Mouse (Mus musculus): Measurements from ENCODE around the gene Slc9a9. TPM values are rescaled to one million over a fixed set of nuclear protein-coding genes. Genes with fewer than 3 reads are reported as not detected.

Gene Slc9a9
- polyA plus RNA-seq, 1 experiment from 2014 or later = 3.2 TPM

GRCm38 (mm10) chr9:94701965-94702634, 32.4 kb downstream of the Slc9a9 start:
- Histone ChIP-seq H3K9ac (ENCODE audit: low read depth, low read length) (no peak overlapping the region), H3K27me3 (ENCODE audit: control insufficient read depth, insufficient read depth, low read depth, low read length) (no peaks in the 10 kb centered on the region), H3K9me3 (replicated peaks; ENCODE audit: control insufficient read depth, low read length) (no peaks in the 10 kb centered on the region), H3K4me3 (ENCODE audit: low read depth, low read length) (no peak overlapping the region), H3K4me1 (ENCODE audit: control insufficient read depth, low read depth, low read length) (peaks cover under 1% of the 10 kb centered on the region), H3K36me3 (ENCODE audit: control insufficient read depth, insufficient read depth) (no peaks in the 10 kb centered on the region), H3K4me2 (ENCODE audit: low read depth, low read length) (no peak overlapping the region), H3K27ac (ENCODE audit: low read length) (no peak overlapping the region)
- no peak for ATAC-seq (ENCODE audit: low read depth)
- 57% methylated on average over 10 of the region's 10 CpGs for WGBS (ENCODE audit: insufficient replicate concordance)

DNA sequence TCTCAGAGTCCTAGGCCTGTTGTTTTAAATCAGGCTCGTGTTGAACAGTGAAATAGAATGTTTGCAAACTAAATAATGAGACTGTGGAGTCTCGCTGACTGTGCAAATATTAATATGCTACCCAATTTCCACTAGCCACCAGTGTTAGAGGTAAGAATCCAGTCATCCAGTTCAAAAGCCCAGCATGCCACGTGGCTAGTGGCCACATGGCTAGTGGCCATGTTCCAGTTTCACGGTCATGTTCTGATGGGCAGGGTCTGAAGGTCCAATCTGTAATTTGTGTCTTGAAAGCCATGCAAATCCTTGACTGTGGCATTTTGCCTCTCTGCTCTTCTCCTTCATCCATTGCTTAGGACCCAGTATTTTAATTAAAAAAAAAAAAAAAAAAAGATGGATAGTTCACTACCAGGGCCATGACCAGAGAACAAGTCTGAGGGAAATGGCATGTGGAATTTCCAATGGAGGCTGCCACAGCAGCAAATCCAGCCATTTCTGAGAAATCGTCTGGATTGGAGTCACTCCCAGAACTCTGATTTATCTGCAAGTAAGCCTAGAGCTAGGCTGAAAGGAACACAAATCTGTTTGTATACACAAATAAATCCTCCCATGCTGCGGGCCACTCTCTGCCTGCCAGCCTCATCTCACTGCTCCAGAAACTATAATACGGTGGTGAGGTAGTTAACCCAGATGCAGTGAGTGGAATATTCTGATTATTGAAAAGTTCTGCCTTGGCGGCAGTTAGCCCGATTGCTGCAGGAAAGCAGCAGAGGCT, 35.5 kb downstream of the Slc9a9 start:
- H3K27me3 ChIP-seq (ENCODE audit: control insufficient read depth, insufficient read depth, low read depth, low read length) = no peaks in the 10 kb centered on the region
- 62% methylated on average over 9 of the region's 9 CpGs for WGBS (ENCODE audit: insufficient replicate concordance)
- no peak overlapping the region for H3K27ac ChIP-seq (ENCODE audit: low read length)
- no peak overlapping the region for H3K4me2 ChIP-seq (ENCODE audit: low read depth, low read length)
- no peaks in the 10 kb centered on the region for H3K9me3 ChIP-seq (replicated peaks; ENCODE audit: control insufficient read depth, low read length)
- H3K9ac ChIP-seq (ENCODE audit: low read depth, low read length) = no peak overlapping the region
- H3K36me3 ChIP-seq (ENCODE audit: control insufficient read depth, insufficient read depth) = no peaks in the 10 kb centered on the region
- H3K4me3 ChIP-seq (ENCODE audit: low read depth, low read length) = no peak overlapping the region
- ATAC-seq (ENCODE audit: low read depth) = no peak
- H3K4me1 ChIP-seq (ENCODE audit: control insufficient read depth, low read depth, low read length) = no peaks in the 10 kb centered on the region

GRCm38 (mm10) chr9:94705758-94706026, 36.0 kb downstream of the Slc9a9 start:
- Histone ChIP-seq H3K9me3 (replicated peaks; ENCODE audit: control insufficient read depth, low read length) (no peaks in the 10 kb centered on the region), H3K27ac (ENCODE audit: low read length) (no peak overlapping the region), H3K9ac (ENCODE audit: low read depth, low read length) (no peak overlapping the region), H3K4me2 (ENCODE audit: low read depth, low read length) (no peak overlapping the region), H3K4me1 (ENCODE audit: control insufficient read depth, low read depth, low read length) (no peaks in the 10 kb centered on the region), H3K27me3 (ENCODE audit: control insufficient read depth, insufficient read depth, low read depth, low read length) (no peaks in the 10 kb centered on the region), H3K36me3 (ENCODE audit: control insufficient read depth, insufficient read depth) (no peaks in the 10 kb centered on the region), H3K4me3 (ENCODE audit: low read depth, low read length) (no peak overlapping the region)
- no peak for ATAC-seq (ENCODE audit: low read depth)
- WGBS (ENCODE audit: insufficient replicate concordance) = 52% methylated on average over 2 of the region's 2 CpGs

DNA sequence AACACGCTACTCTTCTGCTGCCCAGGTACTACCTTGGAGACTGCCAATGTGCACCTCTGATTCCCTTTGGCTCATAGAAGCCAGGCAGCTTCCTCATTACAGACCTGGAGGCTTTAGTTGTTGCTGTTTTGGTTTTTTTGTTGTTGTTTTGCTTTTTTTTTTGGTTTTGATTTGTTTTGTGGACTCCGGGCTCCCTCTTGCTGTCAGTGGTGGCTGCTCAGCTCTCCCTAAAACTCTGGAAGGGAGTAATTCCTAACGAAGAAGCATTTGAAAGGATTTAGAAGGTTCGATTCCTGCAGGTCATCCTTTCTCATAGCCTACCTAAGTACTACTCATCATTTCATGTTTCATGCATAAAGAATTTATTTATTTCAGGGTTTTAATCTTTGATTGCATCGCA, 42.4 kb downstream of the Slc9a9 start:
- H3K9me3 ChIP-seq (replicated peaks; ENCODE audit: control insufficient read depth, low read length) = no peaks in the 10 kb centered on the region
- no peak overlapping the region for H3K27ac ChIP-seq (ENCODE audit: low read length)
- H3K4me1 ChIP-seq (ENCODE audit: control insufficient read depth, low read depth, low read length) = no peaks in the 10 kb centered on the region
- WGBS (ENCODE audit: insufficient replicate concordance) = 71% methylated on average over 5 of the region's 5 CpGs
- H3K27me3 ChIP-seq (ENCODE audit: control insufficient read depth, insufficient read depth, low read depth, low read length) = no peaks in the 10 kb centered on the region
- H3K4me2 ChIP-seq (ENCODE audit: low read depth, low read length) = no peak overlapping the region
- no peak overlapping the region for H3K4me3 ChIP-seq (ENCODE audit: low read depth, low read length)
- H3K36me3 ChIP-seq (ENCODE audit: control insufficient read depth, insufficient read depth) = no peaks in the 10 kb centered on the region
- H3K9ac ChIP-seq (ENCODE audit: low read depth, low read length) = no peak overlapping the region
- no peak for ATAC-seq (ENCODE audit: low read depth)

DNA sequence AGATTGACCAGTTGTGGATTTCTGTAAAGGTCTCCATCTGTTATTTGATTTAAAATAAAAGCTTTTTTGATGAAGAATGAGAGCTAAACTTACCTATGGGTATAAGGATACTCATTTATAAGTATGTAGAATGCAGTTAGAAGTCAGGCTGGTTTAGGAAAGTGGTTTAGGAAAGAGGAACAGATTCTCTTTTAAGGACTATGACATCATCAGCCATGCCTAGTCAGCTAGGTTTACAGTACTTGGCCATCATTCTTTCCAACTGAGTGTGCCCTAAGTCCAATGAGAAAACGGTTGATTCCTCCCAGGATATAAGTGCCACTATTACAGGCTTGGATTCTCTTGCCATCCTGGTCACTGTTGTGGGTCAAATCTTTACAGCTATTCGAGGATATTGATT, 47.0 kb downstream of the Slc9a9 start:
- H3K36me3 ChIP-seq (ENCODE audit: control insufficient read depth, insufficient read depth) = no peaks in the 10 kb centered on the region
- ATAC-seq (ENCODE audit: low read depth) = no peak
- 46% methylated on average over 2 of the region's 2 CpGs for WGBS (ENCODE audit: insufficient replicate concordance)
- no peak overlapping the region for H3K9ac ChIP-seq (ENCODE audit: low read depth, low read length)
- H3K4me2 ChIP-seq (ENCODE audit: low read depth, low read length) = no peak overlapping the region
- H3K4me1 ChIP-seq (ENCODE audit: control insufficient read depth, low read depth, low read length) = no peaks in the 10 kb centered on the region
- no peaks in the 10 kb centered on the region for H3K9me3 ChIP-seq (replicated peaks; ENCODE audit: control insufficient read depth, low read length)
- H3K4me3 ChIP-seq (ENCODE audit: low read depth, low read length) = no peak overlapping the region
- H3K27ac ChIP-seq (ENCODE audit: low read length) = no peak overlapping the region
- no peaks in the 10 kb centered on the region for H3K27me3 ChIP-seq (ENCODE audit: control insufficient read depth, insufficient read depth, low read depth, low read length)

DNA sequence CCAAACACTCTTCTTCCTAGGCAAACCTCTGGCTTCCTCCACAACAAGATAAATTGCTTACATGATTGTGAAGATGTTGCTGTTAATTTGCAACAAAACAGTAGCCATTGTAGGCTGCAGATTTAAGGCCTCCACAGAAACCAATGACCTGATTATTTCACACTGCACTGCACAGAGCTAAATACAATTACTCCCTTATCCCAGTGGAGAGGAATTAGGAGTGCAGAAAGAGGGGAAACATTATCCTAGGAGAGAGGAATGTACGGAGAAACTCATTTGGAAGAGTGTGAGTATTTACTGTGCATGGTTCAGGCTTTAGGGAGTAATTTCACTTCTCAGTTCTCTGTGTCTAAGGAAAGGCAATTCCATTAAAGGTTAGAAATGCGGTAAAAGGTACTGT, 53.9 kb downstream of the Slc9a9 start:
- no peak for ATAC-seq (ENCODE audit: low read depth)
- Histone ChIP-seq H3K27me3 (ENCODE audit: control insufficient read depth, insufficient read depth, low read depth, low read length) (no peaks in the 10 kb centered on the region), H3K4me2 (ENCODE audit: low read depth, low read length) (no peak overlapping the region), H3K9me3 (replicated peaks; ENCODE audit: control insufficient read depth, low read length) (no peaks in the 10 kb centered on the region), H3K4me3 (ENCODE audit: low read depth, low read length) (no peak overlapping the region), H3K9ac (ENCODE audit: low read depth, low read length) (no peak overlapping the region), H3K36me3 (ENCODE audit: control insufficient read depth, insufficient read depth) (no peaks in the 10 kb centered on the region), H3K27ac (ENCODE audit: low read length) (no peak overlapping the region), H3K4me1 (ENCODE audit: control insufficient read depth, low read depth, low read length) (no peaks in the 10 kb centered on the region)
- WGBS (ENCODE audit: insufficient replicate concordance) = 61% methylated on average over 2 of the region's 2 CpGs

DNA sequence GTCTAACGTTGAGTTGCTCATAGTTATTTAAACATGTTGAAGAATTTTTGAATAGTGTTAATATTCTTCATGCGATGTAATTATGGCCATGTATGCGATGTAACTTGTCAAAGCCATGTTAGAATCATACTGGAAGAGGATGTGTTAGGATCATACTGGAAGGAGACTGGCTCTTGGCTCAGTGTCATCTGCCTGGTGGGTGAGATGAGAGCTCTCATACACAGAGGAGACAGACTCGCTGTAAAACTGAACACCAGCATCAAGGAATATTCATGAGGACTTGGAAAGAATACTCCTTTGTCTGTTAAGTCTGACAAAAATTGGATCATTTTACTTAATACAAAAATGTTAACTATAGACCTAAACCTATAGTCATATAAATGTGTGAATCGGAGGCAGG, 55.4 kb downstream of the Slc9a9 start:
- Histone ChIP-seq H3K27me3 (ENCODE audit: control insufficient read depth, insufficient read depth, low read depth, low read length) (no peaks in the 10 kb centered on the region), H3K9ac (ENCODE audit: low read depth, low read length) (no peak overlapping the region), H3K4me3 (ENCODE audit: low read depth, low read length) (no peak overlapping the region), H3K27ac (ENCODE audit: low read length) (no peak overlapping the region), H3K9me3 (replicated peaks; ENCODE audit: control insufficient read depth, low read length) (no peaks in the 10 kb centered on the region), H3K4me2 (ENCODE audit: low read depth, low read length) (no peak overlapping the region), H3K4me1 (ENCODE audit: control insufficient read depth, low read depth, low read length) (no peaks in the 10 kb centered on the region), H3K36me3 (ENCODE audit: control insufficient read depth, insufficient read depth) (no peaks in the 10 kb centered on the region)
- WGBS (ENCODE audit: insufficient replicate concordance) = 76% methylated on average over 5 of the region's 5 CpGs
- no peak for ATAC-seq (ENCODE audit: low read depth)

- no peak overlapping the region for H3K4me2 ChIP-seq (ENCODE audit: low read depth, low read length)
- H3K4me3 ChIP-seq (ENCODE audit: low read depth, low read length) = no peak overlapping the region
- no peak overlapping the region for H3K9ac ChIP-seq (ENCODE audit: low read depth, low read length)
- no peaks in the 10 kb centered on the region for H3K9me3 ChIP-seq (replicated peaks; ENCODE audit: control insufficient read depth, low read length)
- no peaks in the 10 kb centered on the region for H3K4me1 ChIP-seq (ENCODE audit: control insufficient read depth, low read depth, low read length)
- H3K27me3 ChIP-seq (ENCODE audit: control insufficient read depth, insufficient read depth, low read depth, low read length) = no peaks in the 10 kb centered on the region
- H3K36me3 ChIP-seq (ENCODE audit: control insufficient read depth, insufficient read depth) = no peaks in the 10 kb centered on the region
- WGBS (ENCODE audit: insufficient replicate concordance) = 29% methylated on average over 5 of the region's 5 CpGs
- no peak overlapping the region for H3K27ac ChIP-seq (ENCODE audit: low read length)
- no peak for ATAC-seq (ENCODE audit: low read depth)
These were observed 57.7 kb downstream of the Slc9a9 start for GRCm38 (mm10) chr9:94727457-94727856.

DNA sequence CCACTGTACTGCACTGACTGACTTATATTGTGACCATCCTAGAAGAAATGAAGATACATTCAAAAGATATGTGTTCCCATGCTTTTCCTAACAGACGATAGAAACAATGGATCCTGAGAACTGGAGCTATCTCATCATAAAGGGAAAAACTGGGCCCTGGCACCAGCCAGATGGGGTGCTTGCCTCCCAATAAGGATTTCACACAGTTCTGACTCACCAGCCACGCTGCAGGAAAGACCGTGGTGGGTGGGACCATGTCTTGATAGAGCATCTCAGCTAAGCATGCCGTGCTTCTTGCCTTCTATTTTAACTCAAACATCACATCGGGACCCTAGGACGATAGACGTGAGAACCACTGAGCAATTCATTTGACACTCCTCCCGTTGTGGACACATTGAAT, 60.7 kb downstream of the Slc9a9 start:
- WGBS (ENCODE audit: insufficient replicate concordance) = 71% methylated on average over 8 of the region's 8 CpGs

More for the DNA sequence above, 60.7 kb downstream of the Slc9a9 start:
- H3K4me1 ChIP-seq (ENCODE audit: control insufficient read depth, low read depth, low read length) = no peaks in the 10 kb centered on the region
- H3K36me3 ChIP-seq (ENCODE audit: control insufficient read depth, insufficient read depth) = no peaks in the 10 kb centered on the region
- H3K9me3 ChIP-seq (replicated peaks; ENCODE audit: control insufficient read depth, low read length) = no peaks in the 10 kb centered on the region
- no peaks in the 10 kb centered on the region for H3K27me3 ChIP-seq (ENCODE audit: control insufficient read depth, insufficient read depth, low read depth, low read length)
- no peak overlapping the region for H3K4me2 ChIP-seq (ENCODE audit: low read depth, low read length)
- H3K9ac ChIP-seq (ENCODE audit: low read depth, low read length) = no peak overlapping the region
- H3K27ac ChIP-seq (ENCODE audit: low read length) = no peak overlapping the region
- no peak for ATAC-seq (ENCODE audit: low read depth)
- no peak overlapping the region for H3K4me3 ChIP-seq (ENCODE audit: low read depth, low read length)

Data from liver, embryonic 16.5 days (tissue).